Mouse (Mus musculus) testis, adult 2 months (tissue): ENCODE results near the gene Plekha7. TPM values are rescaled to one million over a fixed set of nuclear protein-coding genes. Genes with fewer than 3 reads are reported as not detected.

Experiments used
- H3K27ac ChIP-seq: fragments of 200-500 bp; 2 replicates; pipeline ENCODE4 v1.5.1; 2012; ENCODE audit warnings: low read depth, low read length; ENCODE audit not compliant: control insufficient read depth, insufficient read depth
- H3K27me3 ChIP-seq: fragments of 200-500 bp; 2 replicates; pipeline ENCODE4 v1.6.1; 2012; ENCODE audit warnings: mild to moderate bottlenecking, low read length, moderate library complexity; ENCODE audit not compliant: control insufficient read depth, insufficient read depth
- H3K36me3 ChIP-seq: fragments of 200-500 bp; 2 replicates; pipeline ENCODE4 v1.6.1; 2012; ENCODE audit warnings: mild to moderate bottlenecking, low read length; ENCODE audit not compliant: control insufficient read depth, insufficient read depth
- H3K4me1 ChIP-seq: fragments of 200-500 bp; 2 replicates; pipeline ENCODE4 v1.6.1; 2012; ENCODE audit warnings: low read length; ENCODE audit not compliant: control insufficient read depth, insufficient read depth
- H3K4me3 ChIP-seq: fragments of 200-500 bp; 2 replicates; pipeline ENCODE4 v1.5.1; 2012; ENCODE audit warnings: low read depth, mild to moderate bottlenecking, low read length, moderate library complexity, mixed read lengths; ENCODE audit not compliant: control insufficient read depth
- CTCF ChIP-seq: fragments of 200-500 bp; IDR thresholded peaks from 2 replicates; pipeline ENCODE4 v1.5.1; 2012; ENCODE audit warnings: low read depth, mild to moderate bottlenecking, inconsistent platforms, low read length, moderate library complexity; ENCODE audit not compliant: control insufficient read depth, insufficient read depth, insufficient replicate concordance
- POLR2A ChIP-seq: fragments of 200-500 bp; IDR thresholded peaks from 2 replicates; pipeline ENCODE4 v1.6.1; 2012; ENCODE audit warnings: low read depth, mild to moderate bottlenecking, inconsistent platforms, low read length, moderate library complexity; ENCODE audit not compliant: control insufficient read depth
- polyA plus RNA-seq: library from polyadenylated mRNA; depleted of rRNA; stranded (reverse); fragments of >200 nt; gene quantifications from 2 replicates; pipeline ENCODE4 v1.2.3, GENCODE M21; 2012

Gene Plekha7
- polyA plus RNA-seq, 1 experiment: 6.0 TPM

DNA sequence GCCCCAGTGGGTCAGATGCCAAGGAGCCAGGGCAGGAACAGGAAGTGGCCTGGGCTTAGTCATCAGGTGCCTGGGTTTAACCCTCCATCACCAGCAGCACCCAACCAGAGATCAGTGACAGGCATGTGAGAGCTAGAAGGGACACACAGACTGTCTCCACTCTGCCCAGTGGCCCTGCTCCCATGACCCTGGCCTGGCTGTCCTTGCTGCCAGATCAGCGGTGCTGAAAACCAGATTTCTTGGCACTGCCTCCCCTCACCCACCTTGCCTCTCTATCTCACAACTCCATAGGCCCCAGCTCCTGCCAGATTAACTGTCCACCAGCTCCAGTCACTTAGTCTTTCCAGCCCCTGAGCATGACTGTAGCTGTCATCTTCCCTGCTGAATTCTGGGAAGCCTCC, 107.2 kb downstream of the Plekha7 start:
- TF ChIP-seq CTCF (no peak), POLR2A (no peak)
- Histone ChIP-seq H3K27ac (no peak overlapping the region), H3K27me3 (no peaks in the 10 kb centered on the region), H3K4me1 (no peaks in the 10 kb centered on the region; the same call in none of the 2 replicates), H3K4me3 (no peak overlapping the region), H3K36me3 (no peaks in the 10 kb centered on the region)

DNA sequence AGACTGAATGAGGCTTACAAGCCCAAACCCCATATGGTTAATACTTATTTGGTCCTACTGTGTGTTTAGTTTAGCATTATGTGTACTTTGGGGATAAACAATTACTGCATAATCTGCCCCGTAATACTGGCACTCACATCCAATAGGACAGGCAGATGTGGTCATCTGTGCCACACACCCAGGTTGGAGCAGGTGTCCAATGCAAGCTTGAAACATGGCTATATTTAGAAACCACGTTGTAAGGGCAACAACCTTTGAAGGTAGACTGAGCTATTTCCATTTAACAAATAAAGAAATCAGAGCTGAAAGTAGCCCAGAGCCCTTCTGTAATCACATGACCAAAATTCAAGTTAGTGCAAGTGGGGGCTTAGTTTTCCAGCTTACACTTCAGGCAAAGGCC, 107.6 kb downstream of the Plekha7 start:
- no peaks in the 10 kb centered on the region; the same call in none of the 2 replicates for H3K4me1 ChIP-seq
- TF ChIP-seq CTCF: no peak
- no peak for TF ChIP-seq POLR2A
- H3K4me3 ChIP-seq: no peak overlapping the region
- H3K36me3 ChIP-seq: no peaks in the 10 kb centered on the region
- H3K27ac ChIP-seq: no peak overlapping the region
- no peaks in the 10 kb centered on the region for H3K27me3 ChIP-seq

DNA sequence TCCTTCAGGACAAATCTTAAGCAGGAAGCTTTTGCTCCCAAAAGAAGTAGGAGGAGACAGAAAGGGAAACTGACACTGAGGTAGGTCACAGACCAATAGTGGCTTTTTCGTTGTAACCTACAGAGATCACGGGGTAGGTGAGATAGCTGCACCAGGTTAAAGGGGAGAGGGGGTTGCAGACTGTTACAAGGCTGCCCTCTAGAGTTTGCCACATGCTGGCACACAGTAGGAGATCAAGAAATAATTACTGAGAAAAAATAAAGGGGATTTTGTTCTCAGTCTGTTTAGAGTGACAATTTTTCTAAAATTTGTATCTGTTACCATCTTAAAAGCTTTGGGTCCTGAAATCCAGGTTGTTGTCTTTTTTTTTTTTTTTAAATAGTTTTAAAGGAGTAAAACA, 109.3 kb downstream of the Plekha7 start:
- no peaks in the 10 kb centered on the region for H3K27me3 ChIP-seq
- no peak overlapping the region for H3K4me3 ChIP-seq
- no peaks in the 10 kb centered on the region for H3K36me3 ChIP-seq
- no peak for TF ChIP-seq CTCF
- no peak for TF ChIP-seq POLR2A
- no peak overlapping the region for H3K27ac ChIP-seq
- no peaks in the 10 kb centered on the region; the same call in 1 of the 2 replicates for H3K4me1 ChIP-seq

DNA sequence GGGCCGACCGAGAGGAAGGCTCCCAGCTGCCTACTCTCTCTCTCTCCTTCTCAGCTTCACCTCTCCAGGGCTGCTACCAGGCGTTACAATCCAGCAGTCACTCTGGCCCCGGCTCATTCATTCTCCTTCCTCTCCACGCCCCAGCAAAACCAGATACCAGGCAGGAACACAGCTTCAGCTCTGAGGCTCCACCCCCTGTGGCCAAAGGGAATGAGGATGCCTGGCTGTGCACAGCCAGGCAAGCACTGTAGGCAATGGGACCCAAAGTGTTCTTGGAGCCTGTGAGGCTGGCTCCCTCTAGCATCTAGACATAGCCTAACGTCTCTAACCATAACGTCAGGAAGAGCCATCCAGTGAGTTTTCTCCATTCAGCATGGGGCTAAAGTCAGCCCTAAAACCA, 109.8 kb downstream of the Plekha7 start:
- H3K27me3 ChIP-seq: no peaks in the 10 kb centered on the region
- no peaks in the 10 kb centered on the region; the same call in 1 of the 2 replicates for H3K4me1 ChIP-seq
- no peak overlapping the region for H3K4me3 ChIP-seq
- TF ChIP-seq CTCF (no peak), POLR2A (no peak)
- no peak overlapping the region for H3K27ac ChIP-seq
- no peaks in the 10 kb centered on the region for H3K36me3 ChIP-seq

DNA sequence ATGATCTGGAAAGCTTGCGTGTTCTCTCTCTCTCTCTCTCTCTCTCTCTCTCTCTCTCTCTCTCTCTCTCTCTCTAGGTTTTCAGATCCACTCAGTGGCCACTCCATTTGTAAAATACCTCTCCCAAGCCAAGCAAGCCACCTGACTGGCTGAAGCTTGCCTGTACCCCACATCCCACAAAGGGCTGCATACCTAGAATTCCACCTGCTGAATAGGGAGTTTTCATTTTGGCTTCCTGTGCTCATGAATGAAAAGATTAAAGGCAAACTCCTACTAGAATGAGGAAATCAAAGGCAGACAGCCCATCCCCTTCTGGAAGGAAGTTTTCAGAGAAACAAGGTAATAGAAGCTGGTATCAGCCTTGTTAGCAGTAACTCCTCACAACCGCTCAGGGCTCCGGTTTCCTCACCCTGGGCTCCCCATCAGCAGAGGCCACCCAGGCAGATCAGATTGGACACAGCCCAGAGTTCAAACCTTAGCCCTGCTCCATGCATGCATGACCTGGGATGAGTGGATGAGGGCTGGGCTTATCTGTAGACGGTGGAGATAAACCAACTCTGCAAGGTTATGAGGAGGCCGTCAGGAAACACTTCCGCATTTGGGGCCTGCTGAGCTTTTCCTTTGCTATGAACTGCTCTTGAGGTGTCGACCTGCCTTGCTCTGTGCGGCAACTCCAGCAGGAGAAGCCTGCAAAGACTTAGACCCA, 111.0 kb downstream of the Plekha7 start:
- no peak for TF ChIP-seq POLR2A
- no peak for TF ChIP-seq CTCF
- Histone ChIP-seq H3K27me3 (no peaks in the 10 kb centered on the region), H3K27ac (no peak overlapping the region), H3K4me1 (no peaks in the 10 kb centered on the region), H3K4me3 (no peak overlapping the region), H3K36me3 (no peaks in the 10 kb centered on the region)

DNA sequence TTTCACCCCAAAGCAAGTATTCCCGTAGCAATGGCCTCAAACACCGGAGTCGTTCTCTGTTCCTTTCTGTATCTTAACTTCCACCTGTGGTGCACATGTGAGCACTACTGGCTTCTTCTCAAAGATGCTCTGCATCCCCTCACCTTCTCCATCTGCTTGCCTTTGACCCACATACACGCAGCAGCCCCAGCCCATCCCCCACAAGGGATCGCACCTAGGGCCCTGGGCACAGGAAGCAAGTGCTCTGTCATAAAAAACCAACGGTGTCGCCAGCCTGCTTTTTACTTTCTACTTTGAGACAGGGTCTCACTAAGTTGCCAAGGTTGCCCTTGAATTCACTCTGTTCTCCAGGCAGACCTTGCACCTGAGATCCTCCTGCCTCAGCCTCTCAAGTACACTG, 113.2 kb downstream of the Plekha7 start:
- Histone ChIP-seq H3K27me3 (no peaks in the 10 kb centered on the region), H3K36me3 (no peaks in the 10 kb centered on the region), H3K4me3 (no peak overlapping the region), H3K27ac (no peak overlapping the region), H3K4me1 (no peaks in the 10 kb centered on the region)
- TF ChIP-seq POLR2A: no peak
- TF ChIP-seq CTCF: no peak

DNA sequence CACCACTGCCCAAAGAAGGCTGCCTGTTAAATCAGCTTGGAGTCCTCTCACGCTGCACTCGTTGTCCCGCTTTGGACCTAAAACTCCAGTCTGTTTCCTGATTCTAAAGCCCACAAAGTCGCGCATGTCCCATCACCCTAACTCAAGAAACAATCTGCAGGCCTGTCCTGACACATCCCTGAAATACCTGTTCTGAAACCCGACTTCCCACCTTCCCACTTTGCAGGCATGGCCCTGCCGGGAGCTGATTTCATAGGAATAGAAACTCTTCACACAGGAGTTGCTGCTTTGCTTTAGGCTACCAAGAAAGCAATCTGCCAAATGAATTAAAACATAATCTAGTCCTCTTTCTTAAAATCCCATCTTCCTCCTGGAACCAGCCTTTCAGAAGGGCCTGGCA, 115.2 kb downstream of the Plekha7 start:
- Histone ChIP-seq H3K27ac (no peak overlapping the region), H3K4me1 (no peaks in the 10 kb centered on the region), H3K36me3 (no peaks in the 10 kb centered on the region), H3K4me3 (no peak overlapping the region), H3K27me3 (no peaks in the 10 kb centered on the region)
- TF ChIP-seq POLR2A: no peak
- no peak for TF ChIP-seq CTCF

DNA sequence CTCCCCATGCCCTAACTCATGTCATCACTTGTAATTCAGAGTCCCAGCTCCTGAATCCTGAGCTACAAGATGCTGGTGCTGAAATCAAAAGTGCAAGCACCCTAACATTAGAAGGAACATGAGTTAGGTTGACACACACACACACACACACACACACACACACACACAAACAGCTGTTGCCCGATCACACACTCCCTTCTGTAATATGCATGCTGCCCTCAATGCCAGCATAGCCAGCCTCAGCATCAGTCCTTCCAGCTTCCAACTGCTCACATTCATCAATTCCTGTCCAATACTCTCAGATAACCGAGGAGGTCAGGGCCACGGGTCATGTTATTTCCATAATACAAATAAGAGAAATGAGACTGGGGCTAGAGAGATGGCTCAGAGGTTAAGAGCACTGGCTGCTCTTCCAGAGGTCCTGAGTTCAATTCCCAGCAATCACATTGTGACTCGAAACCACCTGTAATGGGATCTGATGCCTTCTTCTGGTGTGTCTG, 116.0 kb downstream of the Plekha7 start:
- H3K4me3 ChIP-seq: no peak overlapping the region
- no peak overlapping the region for H3K27ac ChIP-seq
- no peaks in the 10 kb centered on the region for H3K36me3 ChIP-seq
- H3K4me1 ChIP-seq: no peaks in the 10 kb centered on the region
- TF ChIP-seq POLR2A (no peak), CTCF (no peak)
- H3K27me3 ChIP-seq: no peaks in the 10 kb centered on the region
